Mouse (Mus musculus) spleen, adult 2 months (tissue): ENCODE measurements at regions not wholly inside any gene's neighbourhood (a gene's known extent, or its start where the extent isn't known, plus 50 kb on each side); places are given as distances from the start of the nearest gene placed in this dataset.

ENCODE experiments used
- DNase-seq, 2 experiments: peaks; one replicate each; pipeline versions ENCODE4 v3.0.0 to v3.0.0-alpha.2; 2012 to 2021; ENCODE audit warnings: low spot score in 2 of 2, low read depth in 1 of 2
- H3K27ac ChIP-seq: fragments of 200-500 bp; 2 replicates; pipeline ENCODE4 v1.5.1; 2012; ENCODE audit warnings: low read length, inconsistent platforms; ENCODE audit not compliant: insufficient read depth
- H3K27me3 ChIP-seq: fragments of 200-500 bp; 2 replicates; pipeline ENCODE4 v1.6.1; 2012; ENCODE audit warnings: mild to moderate bottlenecking, moderate library complexity, low read length, inconsistent platforms; ENCODE audit not compliant: control insufficient read depth, insufficient read depth
- H3K36me3 ChIP-seq: fragments of 200-500 bp; 2 replicates; pipeline ENCODE4 v1.6.1; 2012; ENCODE audit warnings: mild to moderate bottlenecking, low read length, inconsistent platforms; ENCODE audit not compliant: control insufficient read depth, insufficient read depth
- H3K4me1 ChIP-seq: fragments of 200-500 bp; 2 replicates; pipeline ENCODE4 v1.6.1; 2011; ENCODE audit warnings: inconsistent platforms; ENCODE audit not compliant: control insufficient read depth, insufficient read depth, insufficient read length
- H3K4me3 ChIP-seq: fragments of 200-500 bp; 2 replicates; pipeline ENCODE4 v1.5.1; 2011; ENCODE audit warnings: mild to moderate bottlenecking, inconsistent platforms; ENCODE audit not compliant: insufficient read depth, insufficient read length; ENCODE audit errors: extremely low read depth
- CTCF ChIP-seq: fragments of 200-500 bp; IDR thresholded peaks from 2 replicates; pipeline ENCODE4 v1.5.1; 2011; ENCODE audit warnings: mild to moderate bottlenecking, inconsistent platforms; ENCODE audit not compliant: insufficient read depth, insufficient read length, insufficient replicate concordance; ENCODE audit errors: extremely low read depth
- POLR2A ChIP-seq: fragments of 200-500 bp; IDR thresholded peaks from 2 replicates; pipeline ENCODE4 v1.6.1; 2011; ENCODE audit warnings: low read depth, low read length, inconsistent platforms
- WGBS: fragments of 180-500 bp; shearing (Covaris S2); methylation state at CpG from one replicate; pipeline ENCODE4 v1.1.7; 2018; 5-methylcytosine and 5-hydroxymethylcytosine counted together

GRCm38 (mm10) chr12:25890722-25891121 lies 524.3 kb downstream of the Rnf144a start:
- Histone ChIP-seq H3K4me3 (no peak overlapping the region), H3K27me3 (no peaks in the 10 kb centered on the region), H3K36me3 (no peaks in the 10 kb centered on the region), H3K4me1 (no peaks in the 10 kb centered on the region), H3K27ac (no peak overlapping the region)
- peak in 1 of 2 experiments; percentile 8 for DNase-seq
- TF ChIP-seq POLR2A (no peak), CTCF (no peak)
- WGBS: 77% methylated on average over 1 of the region's 1 CpGs

DNA sequence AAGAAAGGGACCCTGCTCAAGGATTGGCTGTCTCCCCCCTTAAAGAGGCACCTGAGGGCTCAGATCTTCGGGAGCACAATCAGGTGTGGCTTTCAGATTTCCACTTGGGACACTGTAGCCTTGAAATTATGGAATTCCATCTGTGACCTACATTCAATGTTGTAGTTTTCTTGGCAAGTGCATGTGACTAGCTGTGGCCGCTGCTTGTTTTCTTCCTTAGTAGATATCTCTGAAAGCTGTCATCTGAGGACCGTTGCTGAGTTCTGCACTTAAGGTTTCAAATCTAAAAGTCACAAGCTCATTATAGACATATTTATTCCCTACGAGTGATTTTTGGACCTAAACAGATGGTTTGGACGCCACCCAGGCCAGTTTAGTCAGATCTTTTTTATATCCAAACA lies 531.3 kb downstream of the Rnf144a start:
- Histone ChIP-seq H3K4me3 (no peak overlapping the region), H3K27me3 (no peaks in the 10 kb centered on the region), H3K4me1 (no peaks in the 10 kb centered on the region), H3K36me3 (no peaks in the 10 kb centered on the region), H3K27ac (no peak overlapping the region)
- no peak for TF ChIP-seq CTCF
- TF ChIP-seq POLR2A: no peak
- WGBS: 80% methylated on average over 5 of the region's 5 CpGs
- no peak for DNase-seq

DNA sequence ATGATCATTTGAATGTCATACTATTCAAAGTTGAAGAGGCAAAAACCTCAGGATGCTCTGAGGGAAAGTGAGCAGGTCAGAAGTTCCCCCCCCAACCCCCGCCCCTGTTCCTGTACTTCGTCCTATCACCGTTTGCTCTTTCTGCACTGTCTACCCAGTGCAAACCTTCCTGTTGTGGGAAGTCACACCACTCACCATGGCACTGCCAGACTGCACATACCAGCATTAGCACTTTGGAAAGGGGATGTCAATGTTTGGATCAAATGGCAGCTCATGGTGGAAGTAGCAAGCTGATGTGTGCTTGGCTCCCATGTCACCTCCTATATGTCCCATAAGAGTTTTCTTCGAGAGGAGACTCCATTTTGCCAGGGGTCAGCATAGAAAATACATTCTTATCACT lies 543.2 kb downstream of the Rnf144a start:
- DNase-seq: no peak
- no peak for TF ChIP-seq POLR2A
- no peak for TF ChIP-seq CTCF
- no peak overlapping the region for H3K4me3 ChIP-seq

DNA sequence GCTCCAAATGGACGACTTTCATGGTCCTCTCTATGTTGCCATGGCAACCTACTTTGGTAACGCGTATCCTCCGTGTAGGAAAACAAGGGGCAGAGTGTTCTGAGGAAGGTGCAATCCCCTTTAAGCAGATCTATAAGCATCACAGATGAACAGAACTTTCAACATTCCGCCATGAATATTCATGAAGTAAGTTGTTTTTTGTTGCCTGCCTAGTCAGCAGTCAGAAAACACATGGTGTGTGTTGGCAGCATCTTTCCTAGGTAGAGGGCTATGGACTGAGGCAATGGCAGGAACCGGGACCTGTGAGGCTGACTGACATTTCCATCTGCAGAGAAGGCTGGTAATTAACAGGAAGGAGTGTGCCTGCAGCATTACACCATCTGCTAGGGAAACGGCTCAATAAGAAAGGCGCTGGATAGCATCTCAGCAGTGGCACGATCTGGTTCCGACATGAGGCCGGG lies 544.0 kb downstream of the Rnf144a start:
- H3K36me3 ChIP-seq: no peaks in the 10 kb centered on the region
- TF ChIP-seq POLR2A (no peak), CTCF (no peak)
- no peak overlapping the region for H3K4me3 ChIP-seq

More for the DNA sequence above, 543.2 kb downstream of the Rnf144a start:
- no peaks in the 10 kb centered on the region for H3K4me1 ChIP-seq
- no peaks in the 10 kb centered on the region for H3K36me3 ChIP-seq
- H3K27me3 ChIP-seq: no peaks in the 10 kb centered on the region
- 65% methylated on average over 4 of the region's 4 CpGs for WGBS
- H3K27ac ChIP-seq: no peak overlapping the region

DNA sequence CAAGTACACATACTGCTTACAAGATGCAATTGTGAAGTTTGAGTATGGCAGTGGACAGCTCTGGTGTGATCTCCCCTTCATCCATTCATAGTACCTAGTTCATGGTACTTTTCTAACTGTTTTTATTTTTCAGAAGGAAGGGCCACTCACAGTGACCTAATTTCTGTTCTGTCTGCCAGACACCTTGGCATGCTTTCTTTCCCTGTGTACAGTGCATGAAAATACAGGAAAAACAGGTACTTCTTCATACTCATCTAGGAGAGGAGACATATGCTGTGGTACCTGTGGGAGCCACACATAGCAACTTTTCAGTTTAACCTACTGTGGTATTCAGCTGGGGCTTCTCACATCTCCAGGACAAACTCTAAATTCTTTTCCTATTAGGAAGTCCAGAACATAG lies 545.2 kb downstream of the Rnf144a start:
- no peak overlapping the region for H3K27ac ChIP-seq
- no peak for DNase-seq
- no peak for TF ChIP-seq CTCF
- no peak for TF ChIP-seq POLR2A
- no peaks in the 10 kb centered on the region for H3K36me3 ChIP-seq
- no peaks in the 10 kb centered on the region for H3K4me1 ChIP-seq
- no peak overlapping the region for H3K4me3 ChIP-seq
- H3K27me3 ChIP-seq: no peaks in the 10 kb centered on the region

More for the DNA sequence above, 544.0 kb downstream of the Rnf144a start:
- 68% methylated on average over 11 of the region's 11 CpGs for WGBS
- H3K27me3 ChIP-seq: no peaks in the 10 kb centered on the region
- DNase-seq: no peak
- H3K4me1 ChIP-seq: no peaks in the 10 kb centered on the region
- H3K27ac ChIP-seq: no peak overlapping the region

DNA sequence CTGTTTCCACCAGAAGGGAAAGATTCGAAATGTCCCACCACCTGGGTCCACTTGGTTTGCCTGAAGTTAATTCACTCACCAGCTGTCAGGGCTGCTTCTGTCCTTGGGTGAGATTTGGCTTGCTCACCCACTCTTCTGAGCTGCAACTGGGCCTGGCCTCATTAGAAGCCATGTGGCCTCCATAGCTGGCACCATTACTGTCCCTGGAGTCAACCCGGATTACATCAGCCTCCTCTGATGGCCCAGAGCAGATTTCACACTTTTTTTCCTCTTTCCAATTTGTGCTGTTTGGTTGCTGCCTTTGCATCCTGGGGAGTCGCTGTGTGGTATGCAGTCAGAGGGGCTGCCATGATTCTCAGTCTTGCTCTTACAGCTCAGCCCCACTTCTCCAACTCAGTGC lies 550.0 kb downstream of the Rnf144a start:
- Histone ChIP-seq H3K36me3 (no peaks in the 10 kb centered on the region), H3K4me3 (no peak overlapping the region), H3K4me1 (no peaks in the 10 kb centered on the region), H3K27me3 (no peaks in the 10 kb centered on the region), H3K27ac (no peak overlapping the region)
- WGBS: 85% methylated on average over 3 of the region's 3 CpGs
- TF ChIP-seq POLR2A (no peak), CTCF (no peak)
- no peak for DNase-seq

- no peaks in the 10 kb centered on the region for H3K36me3 ChIP-seq
- H3K4me1 ChIP-seq: no peaks in the 10 kb centered on the region
- TF ChIP-seq POLR2A: no peak
- TF ChIP-seq CTCF: peak; percentile 28; the same call in 1 of the 2 replicates
- no peak overlapping the region for H3K27ac ChIP-seq
- 48% methylated on average over 7 of the region's 7 CpGs for WGBS
- peak; percentile 47 to 66 for DNase-seq
- H3K4me3 ChIP-seq: no peak overlapping the region
- H3K27me3 ChIP-seq: no peaks in the 10 kb centered on the region
Observed at GRCm38 (mm10) chr12:25864113-25864852, 550.8 kb downstream of the Rnf144a start.
